Mouse (Mus musculus) CH12F3 (cell line): Measurements from ENCODE around the gene Acp7.
"Not testable (repeated sequence)": the region's sequence is repeated elsewhere in the genome, so short reads cannot be mapped to it uniquely, and the experiment has no call there.

Source experiments
- in situ Hi-C: fragments of 300-500 bp; cut with MboI; formaldehyde crosslinking; loops from 2 replicates; pipeline ENCODE4 v1.14.3; 2020; ENCODE audit warnings: low sequenced_read_pairs

Gene Acp7

DNA sequence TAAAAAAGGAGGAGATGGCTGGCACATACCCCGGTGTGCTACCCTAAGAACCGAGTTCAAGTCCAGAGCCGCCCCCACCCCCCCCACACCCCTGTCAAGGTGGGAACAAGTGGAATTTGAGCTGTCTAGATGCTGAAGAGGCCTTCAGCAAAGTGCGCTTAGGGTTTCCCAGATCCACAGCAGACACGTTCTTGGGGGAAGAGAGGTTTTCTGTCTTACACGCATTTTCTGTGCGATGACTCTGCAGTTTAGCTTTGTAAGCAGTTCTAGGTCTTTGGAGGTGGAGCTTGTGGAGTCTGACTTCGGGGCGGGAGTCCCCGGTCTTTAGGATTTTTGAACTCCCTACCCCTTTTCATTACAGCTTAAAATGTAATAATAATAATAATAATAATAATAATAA lies at the start of gene Acp7:
Gene Acp7 (minus strand): TSS at position 260 of the 400 bp plus-strand sequence.
- in situ Hi-C loops, result no loop called here

DNA sequence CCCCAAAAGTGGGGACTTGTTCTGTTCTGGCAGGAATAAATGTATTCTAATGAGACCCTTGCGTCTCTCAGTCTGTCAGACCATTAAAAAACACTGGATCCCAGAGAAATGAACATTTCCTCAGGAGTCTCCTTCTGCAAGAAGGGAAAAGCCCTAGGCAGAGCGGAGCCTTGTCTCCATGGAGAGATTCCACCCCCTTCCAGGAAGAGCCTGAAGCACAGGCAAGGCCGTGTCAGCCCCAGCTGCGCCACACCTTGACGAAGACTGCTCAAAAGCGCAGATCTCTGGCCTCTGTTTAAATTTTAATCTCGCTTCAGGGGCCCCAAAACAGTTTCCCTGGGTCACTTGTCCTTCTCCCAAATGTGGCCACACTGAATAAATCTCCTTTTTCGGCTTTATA lies 46.5 kb upstream of the Acp7 start:
- in situ Hi-C loops, result no loop called here

DNA sequence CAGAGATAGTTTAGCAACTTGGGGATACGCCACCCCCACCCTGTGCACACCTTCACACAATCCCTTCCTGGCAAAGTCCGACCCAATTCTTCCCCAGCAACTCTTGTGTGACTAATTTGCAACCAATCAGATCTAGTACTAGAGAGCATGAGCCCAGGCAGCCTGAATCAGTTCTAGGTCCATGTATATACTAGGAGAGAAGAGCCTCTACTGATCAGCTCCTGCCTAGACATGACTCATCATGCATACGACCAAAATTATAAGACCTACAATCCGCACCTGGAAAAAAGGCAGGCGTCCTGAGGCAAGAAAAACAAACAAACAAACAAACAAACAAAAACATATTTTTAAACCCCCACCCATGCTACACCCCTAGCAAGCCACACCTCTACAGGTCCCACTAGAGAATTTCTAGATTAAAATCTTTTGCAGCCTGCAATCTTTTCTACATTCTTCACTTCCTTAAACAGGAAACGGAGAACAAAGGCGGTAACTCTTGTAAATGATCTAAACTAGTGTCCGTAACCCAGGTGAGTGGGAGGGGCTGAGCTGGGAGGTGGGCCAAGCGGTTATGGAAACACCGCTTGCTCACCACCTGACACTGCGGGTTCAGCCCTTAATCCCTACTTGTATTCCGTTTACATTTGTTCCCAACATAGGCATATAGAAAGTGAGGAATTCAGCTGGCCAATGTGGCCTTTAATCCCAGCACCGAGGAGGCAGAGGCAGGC lies 45.8 kb upstream of the Acp7 start:
- in situ Hi-C loops, result no loop called here

DNA sequence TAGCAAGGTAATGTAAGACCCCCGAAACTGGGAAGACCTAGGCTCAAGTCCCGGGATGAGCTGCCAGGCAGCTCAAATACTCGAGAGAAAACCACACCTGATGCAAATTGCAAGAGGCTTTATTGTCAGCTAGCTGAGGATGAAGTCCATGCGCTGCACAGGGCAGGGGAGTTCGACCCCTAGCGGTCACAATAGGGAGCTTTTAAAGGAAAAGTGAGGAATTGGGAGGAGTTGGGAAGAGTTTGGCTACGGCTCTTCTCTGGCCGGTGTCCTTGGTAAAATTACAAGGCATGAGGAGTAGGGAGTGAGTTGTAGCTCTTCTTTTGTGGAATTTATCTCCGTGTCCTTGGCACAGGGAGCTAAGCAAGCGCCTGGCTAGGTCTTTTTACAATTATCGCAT lies 44.6 kb upstream of the Acp7 start:
- in situ Hi-C loops, result no loop called here

DNA sequence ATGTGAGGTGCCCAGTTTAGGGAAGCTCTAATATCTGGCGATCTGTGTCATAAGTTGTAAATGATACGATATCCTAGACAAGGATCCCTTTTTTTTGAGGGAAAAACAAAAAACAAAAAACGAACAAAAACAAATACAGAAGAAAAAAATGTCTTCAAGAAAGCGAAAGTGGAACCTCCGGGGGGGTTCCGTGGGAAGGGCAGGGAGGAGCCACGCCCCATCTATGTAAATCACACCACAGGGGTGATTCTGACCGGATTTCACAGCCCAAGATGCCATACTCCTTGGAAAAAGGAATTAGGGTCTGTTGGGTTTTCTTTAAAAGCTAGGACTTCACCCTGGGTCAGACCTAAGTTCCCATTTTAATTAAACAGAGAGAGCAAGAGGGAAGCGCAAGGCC lies 43.9 kb upstream of the Acp7 start:
- in situ Hi-C loops, result no loop called here

DNA sequence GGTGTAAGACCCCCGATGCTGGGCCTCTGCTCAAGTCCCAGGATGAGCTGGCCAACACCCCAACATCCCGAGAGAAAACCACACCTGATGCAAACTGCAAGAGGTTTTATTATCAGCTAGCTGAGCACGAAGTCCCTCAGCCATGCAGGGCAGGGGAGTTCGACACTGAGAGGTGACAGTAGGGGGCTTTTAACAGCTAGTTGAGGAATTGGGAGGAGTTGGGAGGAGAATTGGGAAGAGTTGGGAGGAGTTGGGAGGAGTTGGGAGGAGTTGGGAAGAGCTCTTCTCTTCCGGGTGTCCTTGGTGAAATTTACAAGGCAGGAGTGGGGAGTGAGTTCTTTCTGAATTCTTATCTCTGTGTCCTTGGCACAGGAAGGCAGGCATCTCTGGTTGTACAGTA lies 41.7 kb upstream of the Acp7 start:
- in situ Hi-C loops, result not testable (repeated sequence)

DNA sequence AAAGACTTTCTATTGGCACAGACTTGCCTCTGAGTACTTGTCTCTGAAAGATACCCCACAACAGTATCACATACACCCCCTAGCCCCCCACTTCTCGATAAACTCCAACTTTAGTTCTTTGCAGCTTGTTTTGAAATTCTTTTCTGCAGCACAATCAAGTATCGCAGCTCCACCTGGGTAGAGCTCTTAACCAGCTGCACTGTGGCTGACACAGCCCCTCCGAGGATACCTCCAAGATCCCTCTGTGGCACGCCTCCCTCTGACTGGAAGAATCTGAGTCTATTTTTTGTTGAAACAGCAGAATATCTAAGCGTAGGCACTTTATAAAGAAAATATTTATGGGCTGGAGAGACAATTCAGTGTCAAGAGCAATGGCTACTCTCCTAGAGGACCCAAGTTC lies 41.1 kb upstream of the Acp7 start:
- in situ Hi-C loops, result no loop called here

DNA sequence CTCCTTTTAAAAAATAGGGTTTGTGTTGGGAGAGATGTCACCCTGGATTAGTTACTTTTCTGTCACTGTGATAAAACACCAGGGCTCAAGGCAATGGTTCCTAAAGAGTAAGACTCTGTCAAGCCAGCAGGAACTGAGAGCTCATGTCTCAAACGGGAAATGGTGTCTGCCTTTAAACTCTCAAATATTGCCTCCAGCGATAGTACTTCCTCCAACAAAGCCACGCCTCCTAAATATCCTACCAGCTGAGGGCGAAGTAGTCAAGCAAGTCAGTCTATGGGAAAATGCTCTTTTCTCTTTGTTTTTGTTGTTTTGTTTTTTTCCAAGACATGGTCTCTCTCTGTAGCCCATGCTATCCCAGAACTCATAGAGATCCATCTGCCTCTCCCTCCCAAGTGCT lies 40.0 kb upstream of the Acp7 start:
- in situ Hi-C loops, result no loop called here

DNA sequence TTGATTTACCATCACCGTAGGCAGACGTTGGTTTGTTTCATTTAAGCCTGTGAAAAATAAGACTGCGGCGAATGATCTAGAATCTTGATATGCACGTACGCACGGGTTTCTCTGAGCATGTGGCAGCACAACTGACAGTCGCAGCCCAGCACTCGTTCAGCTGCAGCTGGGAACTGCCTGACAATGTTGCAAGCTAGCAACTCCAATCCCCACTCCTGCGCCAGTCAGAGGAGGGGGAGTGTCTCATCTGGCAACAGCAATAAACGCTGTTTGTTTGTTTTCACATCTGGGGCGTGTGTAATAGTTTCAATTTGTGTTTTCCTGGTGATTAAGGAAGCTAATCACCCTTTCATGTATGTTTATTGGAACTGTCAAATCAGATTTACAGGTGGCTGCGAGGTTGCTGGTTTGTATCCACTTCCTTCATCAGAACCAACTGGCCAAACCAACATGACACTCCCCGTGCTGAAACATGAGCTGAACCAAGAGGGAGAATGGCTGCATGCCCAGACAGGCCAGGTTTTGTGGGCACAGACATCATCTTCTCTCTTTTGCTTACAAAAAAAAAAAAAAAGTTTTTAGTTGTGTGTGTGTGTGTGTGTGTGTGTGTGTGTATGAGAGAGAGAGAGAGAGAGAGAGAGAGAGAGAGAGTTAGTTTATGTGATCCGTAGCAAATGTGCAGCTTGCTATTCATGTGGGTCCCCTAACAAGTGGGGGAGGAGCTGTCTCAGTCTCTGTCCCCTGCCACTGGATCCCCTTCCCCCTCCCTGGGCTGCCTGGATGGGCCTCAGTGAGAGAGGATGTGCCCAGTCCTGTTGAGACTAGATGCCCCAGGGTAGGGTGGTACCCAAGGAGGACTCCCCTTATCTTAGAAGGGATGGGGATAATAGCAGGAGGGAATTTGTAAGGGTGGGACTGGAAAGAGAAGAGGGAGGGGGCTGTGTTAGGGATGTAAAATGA lies 34.8 kb upstream of the Acp7 start:
- in situ Hi-C loops, result no loop called here

DNA sequence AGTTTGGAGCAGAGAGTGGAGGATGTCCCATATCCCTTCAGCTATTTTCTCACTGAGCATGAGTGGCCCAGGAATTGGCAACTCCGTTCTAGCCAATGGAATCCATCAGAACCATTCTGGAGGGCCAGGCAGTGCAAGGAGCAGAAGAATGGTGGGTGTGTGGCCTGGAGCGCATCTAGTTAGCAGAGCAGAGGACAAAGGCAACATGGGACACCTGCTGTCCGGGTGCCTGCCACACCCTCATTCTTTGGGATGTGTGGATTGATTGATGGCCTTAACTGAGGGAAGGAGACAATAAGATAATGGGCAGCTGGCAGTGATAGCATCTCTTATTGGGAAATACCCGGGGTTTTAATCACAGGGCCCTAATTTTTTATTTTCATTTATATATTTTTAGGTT lies 25.3 kb upstream of the Acp7 start:
- in situ Hi-C loops, result no loop called here

DNA sequence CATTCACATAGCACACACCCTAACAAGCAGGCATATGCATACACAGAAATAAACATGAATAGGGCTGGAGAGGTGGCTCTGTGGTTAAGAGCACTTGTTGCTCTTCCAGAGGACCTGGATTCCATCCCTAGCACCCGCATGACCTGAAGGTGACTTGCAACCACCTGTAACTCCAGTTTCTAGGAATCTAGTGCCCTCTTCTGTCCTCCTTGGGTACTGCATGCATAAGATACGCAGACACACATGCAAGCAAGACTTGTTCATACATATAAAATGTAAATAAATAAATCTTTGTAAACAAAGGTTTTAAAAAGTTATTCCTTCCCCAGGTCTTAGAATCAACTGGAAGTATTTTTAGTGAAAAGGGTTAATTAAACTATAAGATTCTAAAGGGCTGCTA lies 20.0 kb upstream of the Acp7 start:
- in situ Hi-C loops, result no loop called here

DNA sequence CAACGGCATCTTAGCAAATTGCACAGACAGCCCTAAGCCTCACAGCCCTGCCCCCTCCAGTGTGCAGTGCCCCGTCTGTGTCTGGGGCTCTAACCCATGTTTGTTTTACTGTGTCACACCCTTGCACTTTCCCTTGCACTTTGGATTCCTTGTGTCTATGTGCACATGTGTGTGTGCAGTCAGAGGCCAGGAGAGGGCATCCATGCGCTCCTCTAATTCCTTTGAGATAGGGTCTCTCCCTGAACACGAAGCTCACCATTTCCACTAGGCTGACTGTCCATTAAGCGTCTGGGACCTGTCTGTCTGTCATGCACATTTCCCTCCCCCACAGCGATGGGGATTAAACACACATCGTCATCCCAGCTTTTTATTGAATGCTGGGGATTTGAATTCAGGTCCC lies 15.9 kb upstream of the Acp7 start:
- in situ Hi-C loops, result no loop called here

DNA sequence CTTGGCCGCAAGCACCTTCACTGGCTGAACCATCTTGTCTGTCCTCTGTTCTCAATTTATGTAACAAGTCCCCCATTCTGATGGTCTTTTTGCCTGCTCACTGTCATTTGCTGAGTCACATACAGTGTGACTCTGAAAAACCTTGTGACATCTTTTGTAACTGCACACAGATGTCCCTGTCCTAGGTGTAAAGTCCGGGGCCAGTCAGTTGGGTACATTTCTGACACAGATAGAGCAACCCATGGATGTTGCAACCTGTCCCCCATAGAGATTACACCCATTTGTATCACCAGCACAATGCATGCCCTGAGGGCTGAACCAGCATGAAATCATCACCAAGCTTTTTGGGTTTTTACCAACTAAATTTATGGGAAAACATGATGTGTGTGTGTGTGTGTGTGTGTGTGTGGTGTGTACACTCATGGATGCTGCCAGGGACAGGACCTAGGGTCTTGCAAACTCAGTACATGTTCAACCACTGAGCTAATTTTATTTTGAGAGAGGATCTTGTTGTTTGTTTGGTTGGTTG lies 14.9 kb upstream of the Acp7 start:
- in situ Hi-C loops, result no loop called here

DNA sequence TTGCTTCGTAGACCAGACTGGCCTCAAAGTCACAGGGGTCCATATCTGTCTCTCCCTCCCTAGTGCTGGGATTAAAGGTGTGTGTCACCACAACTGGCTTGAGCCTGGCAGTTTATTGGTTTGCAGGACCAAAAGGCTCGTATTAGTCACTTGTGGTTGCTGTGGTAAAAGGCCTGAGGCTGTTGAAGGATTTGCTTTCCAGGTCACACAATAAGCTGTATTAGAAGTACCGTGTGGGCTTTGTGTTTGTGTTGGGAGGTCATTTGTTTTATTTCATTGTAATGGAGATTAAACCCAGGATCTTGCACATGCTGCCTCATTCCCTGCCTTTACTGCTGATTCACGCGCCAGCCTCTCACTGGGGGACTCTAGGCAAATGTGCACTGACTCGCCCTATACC lies 14.2 kb upstream of the Acp7 start:
- in situ Hi-C loops, result no loop called here

DNA sequence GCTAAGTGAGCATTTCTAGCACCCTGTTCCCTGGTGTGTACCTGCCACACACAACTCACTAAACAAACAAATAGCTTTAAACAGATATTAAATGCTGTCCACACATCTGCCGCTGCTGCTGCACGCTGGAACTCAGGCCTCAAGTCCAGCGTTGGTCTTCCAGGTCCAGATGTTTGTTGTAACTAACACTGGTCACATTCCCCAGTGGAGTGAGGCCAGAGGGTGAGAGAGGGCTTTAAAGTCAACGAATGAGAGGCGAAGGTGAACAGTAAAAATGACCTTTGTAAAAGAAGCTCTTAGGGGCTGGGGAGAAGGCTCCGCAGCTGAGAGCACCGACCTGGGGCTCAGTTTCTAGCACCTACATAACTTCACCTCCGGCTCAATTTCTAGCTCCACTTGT lies 10.4 kb upstream of the Acp7 start:
- in situ Hi-C loops, result no loop called here

DNA sequence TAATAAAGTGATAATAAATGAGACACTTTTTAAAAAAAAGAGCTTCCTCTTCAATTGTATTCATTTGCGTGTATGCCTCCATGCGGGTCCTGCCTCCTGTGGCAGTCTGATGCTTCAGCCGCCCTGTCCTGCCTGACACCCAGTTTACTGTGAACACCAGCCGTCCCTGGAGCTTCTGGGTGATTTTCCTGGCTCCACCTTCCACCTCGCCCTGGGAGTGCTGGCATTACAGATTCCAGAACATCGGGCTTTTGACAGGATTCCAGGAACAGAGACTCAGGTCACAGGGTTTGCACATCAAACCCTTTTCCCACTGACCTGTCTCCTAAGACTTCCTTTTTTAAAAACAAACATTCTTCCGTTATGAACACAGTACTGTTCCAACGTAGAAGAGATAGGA lies 6.4 kb upstream of the Acp7 start:
- in situ Hi-C loops, result no loop called here

DNA sequence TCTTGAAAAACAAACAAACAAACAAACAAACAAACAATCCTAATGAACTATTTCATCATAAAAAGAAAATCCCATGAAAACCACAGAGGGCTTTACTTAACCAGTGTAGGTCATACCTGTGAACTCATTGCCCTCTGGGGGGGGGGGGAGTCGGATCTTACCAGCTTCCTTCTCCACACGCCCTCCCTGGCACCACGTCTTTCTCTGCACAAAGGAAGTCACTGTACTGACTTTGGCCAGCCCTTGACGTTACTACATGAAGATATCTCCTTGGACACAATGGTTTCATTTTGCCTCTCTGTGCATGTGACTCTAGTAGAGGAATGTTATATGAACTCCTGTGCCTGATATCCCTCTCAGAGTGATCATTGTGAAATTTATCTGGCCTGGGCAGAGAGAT lies 3.0 kb upstream of the Acp7 start:
- in situ Hi-C loops, result no loop called here

DNA sequence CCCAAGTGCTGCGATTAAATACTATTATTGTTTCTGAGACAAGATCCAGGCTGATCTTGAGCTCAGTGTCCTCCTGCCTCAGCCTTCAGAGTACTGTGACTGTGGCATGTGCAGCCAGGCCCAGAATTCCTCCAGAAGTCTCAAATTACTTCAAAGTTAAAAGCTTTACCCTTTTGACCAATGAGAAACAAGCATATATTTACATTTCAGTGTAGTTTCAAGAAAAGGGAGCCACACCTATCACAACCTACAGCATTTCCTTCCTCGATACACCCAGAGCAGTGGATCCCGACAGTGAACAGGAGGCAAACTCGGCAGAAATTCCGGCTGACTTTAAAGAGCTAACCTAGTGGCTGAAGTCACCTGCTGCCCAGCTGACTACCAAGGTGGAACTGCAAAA lies 6.3 kb downstream of the Acp7 start:
- in situ Hi-C loops, result no loop called here

DNA sequence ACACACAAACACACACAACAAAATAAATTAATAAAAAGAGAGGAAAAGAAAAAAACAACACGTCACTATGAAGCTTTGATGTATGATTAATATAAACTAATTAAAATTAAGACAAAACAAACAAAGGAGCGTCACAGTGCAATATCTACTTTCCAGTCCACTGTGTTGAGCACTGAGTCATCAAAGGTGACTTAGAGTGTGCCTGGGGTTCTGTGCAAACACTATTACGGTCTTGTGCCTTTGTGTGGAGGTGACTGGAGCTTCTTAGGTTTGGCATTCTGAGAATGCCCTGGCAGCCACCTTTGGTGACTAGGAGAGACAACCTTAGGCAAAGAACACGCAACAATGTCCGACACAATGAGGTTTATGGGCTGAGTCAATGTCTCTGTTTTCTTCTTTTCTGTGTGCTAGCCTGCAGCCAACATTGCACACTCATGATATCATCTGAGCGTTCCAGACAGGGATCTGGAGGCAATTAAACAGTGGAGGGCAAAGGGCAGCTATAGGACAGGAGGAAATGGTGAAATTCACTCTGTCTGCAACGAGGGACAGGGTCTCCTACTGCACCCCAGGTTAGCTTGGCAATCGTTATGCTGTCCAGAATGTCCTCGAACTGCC lies 11.9 kb downstream of the Acp7 start:
- in situ Hi-C loops, result no loop called here

DNA sequence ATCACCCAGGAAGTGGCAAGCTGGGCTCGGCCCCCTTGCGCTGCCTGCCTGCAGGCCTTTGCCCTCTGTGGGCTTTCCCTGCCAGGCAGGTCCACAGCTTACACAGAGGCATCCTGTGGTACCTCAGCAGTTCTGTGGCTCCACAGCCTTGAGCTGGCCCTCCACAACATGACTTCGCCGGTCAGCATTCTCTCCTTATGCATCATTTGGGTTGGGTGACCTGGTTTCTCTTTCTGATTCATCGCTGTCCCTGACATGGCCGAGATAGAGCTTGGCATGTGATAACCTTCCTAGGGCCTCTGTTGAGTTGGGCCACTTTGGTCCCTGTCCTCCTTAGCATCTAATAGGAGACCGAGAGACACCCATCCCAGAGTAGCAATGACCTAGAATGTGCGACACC lies 25.2 kb downstream of the Acp7 start:
- in situ Hi-C loops, result no loop called here

DNA sequence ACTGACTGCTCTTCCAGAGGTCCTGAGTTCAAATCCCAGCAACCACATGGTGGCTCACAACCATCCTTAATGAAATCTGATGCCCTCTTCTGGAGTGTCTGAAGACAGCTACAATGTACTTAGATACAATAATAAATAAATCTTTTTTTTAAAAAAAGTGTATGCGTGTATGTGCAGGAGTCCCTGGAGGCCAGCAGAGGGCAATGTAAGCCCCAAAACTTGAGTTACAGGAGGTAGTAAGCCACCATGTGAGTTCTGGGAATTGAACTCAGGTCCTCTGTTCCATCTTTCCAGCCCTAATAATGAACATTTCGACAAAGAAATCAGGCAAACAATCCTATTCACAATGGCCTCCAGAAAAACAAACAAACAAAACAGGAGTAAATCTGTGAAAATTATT lies 27.3 kb downstream of the Acp7 start:
- in situ Hi-C loops, result not testable (repeated sequence)

DNA sequence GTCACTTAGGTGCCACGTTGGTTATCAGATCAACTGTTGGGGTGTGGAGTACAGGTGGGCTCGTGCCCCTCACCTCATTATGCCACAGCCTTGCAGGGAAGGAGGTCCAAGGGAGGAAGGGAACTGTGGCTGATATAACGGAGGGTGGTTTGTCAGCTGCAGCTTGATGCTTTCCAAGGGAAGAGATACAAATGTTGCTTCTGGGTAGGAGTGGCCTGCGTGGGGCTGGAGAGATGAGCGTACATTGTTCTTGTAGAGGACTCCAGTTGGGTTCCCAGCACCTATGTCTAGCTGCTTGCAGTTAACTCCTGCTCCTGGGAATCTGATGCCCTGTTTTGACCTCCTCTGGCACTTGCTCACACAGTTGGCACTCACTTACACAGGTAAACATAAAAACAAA lies 28.0 kb downstream of the Acp7 start:
- in situ Hi-C loops, result no loop called here
